Mouse (Mus musculus) olfactory bulb, adult 2 months (tissue): ENCODE measurements around the gene Chrna1. TPM values are rescaled to one million over a fixed set of nuclear protein-coding genes. Genes with fewer than 3 reads are reported as not detected.

Source experiments
- H3K27ac ChIP-seq: fragments of 200-500 bp; 2 replicates; pipeline ENCODE4 v1.5.1; 2012; ENCODE audit warnings: low read depth, low read length; ENCODE audit not compliant: insufficient read depth
- H3K4me1 ChIP-seq: fragments of 200-500 bp; 2 replicates; pipeline ENCODE4 v1.6.1; 2012; ENCODE audit warnings: low read length; ENCODE audit not compliant: control insufficient read depth, insufficient read depth
- H3K4me3 ChIP-seq: fragments of 200-500 bp; 2 replicates; pipeline ENCODE4 v1.5.1; 2012; ENCODE audit warnings: mild to moderate bottlenecking, low read depth, low read length, moderate library complexity; ENCODE audit not compliant: insufficient read depth
- CTCF ChIP-seq: fragments of 200-500 bp; IDR thresholded peaks from 2 replicates; pipeline ENCODE4 v1.5.1; 2012; ENCODE audit warnings: low read depth, mild to moderate bottlenecking, low read length, moderate library complexity; ENCODE audit not compliant: insufficient read depth
- POLR2A ChIP-seq: fragments of 200-500 bp; IDR thresholded peaks from 2 replicates; pipeline ENCODE4 v1.6.1; 2012; ENCODE audit warnings: mild to moderate bottlenecking, low read depth, low read length, moderate library complexity; ENCODE audit not compliant: insufficient read depth
- WGBS: fragments of 180-500 bp; shearing (Covaris S2); methylation state at CpG from one replicate; pipeline ENCODE4 v1.1.7; 2018; 5-methylcytosine and 5-hydroxymethylcytosine counted together
- polyA plus RNA-seq: library from polyadenylated mRNA; stranded (reverse); fragments of >200 nt; gene quantifications from 2 replicates; pipeline ENCODE4 v1.2.4, GENCODE M21; 2012; ENCODE audit warnings: low replicate concordance; ENCODE audit not compliant: missing spikeins, insufficient read depth, insufficient read length

The Chrna1 gene
- polyA plus RNA-seq, 1 experiment, result not detected

DNA sequence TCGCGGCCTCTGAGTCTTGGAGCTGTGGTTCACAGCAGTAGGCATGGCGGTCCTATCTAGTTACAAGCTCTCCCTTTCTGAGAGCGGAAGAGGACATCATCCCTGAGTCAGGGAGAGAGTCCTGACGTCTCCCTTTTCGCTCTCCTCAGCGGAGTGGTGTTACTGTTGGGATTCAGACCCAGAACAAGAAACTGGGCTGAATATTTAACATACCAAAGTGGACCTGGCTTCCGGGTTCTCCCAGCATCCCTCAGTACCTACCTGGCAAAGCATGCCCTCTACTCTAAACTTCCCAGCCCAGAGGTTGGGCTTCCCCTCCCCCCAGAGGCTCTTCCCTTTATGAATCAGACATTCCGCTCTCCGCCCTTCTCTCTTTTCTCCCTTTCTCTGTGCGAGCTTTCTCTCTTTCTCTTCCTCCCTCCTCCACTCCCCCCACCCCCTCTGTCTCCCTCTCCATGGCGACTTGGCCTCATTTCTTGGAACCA, 5.3 kb upstream of the Chrna1 start:
- TF ChIP-seq CTCF (no peak), POLR2A (no peak)
- H3K4me1 ChIP-seq, result peaks cover 18% of the 10 kb centered on the region
- 9% methylated on average over 12 of the region's 12 CpGs for WGBS
- H3K4me3 ChIP-seq, result peak overlapping the region; percentile 38
- peak overlapping the region; percentile 84 for H3K27ac ChIP-seq

DNA sequence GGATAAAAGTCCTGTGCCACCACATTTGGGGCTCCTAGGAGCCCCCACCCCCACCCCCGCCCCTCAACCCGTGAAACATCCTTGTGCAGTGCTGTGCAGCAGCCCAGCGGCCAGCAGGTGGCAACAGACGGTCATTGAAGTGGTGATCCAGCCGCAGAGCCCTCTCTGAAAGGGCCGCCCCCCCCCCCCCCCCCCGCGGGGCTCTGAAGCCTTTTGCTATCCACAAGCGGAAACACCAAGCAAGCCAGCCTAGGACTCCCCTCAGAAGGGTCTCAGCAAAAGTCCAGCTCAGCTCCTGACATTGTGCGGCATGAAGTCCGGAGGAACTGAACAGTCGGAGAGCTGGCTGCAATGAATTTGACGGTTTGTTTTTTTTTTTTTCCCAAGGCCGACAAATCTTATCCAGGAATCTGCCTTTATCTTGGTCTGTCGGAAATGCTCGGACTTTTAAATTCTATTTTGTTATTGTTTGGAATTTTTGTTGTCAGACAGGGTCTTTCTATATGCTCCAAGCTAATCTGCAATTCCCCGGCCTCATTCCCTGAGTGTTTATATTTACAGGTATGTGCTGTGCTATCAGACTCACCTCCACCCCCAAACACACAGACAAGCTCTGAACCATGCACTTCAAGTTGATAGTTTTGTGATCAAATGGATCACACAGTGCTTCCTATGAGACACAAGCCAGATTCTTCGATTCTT, 4.7 kb upstream of the Chrna1 start:
- WGBS, result 2% methylated on average over 18 of the region's 18 CpGs
- TF ChIP-seq CTCF (peak; percentile 71), POLR2A (no peak)
- Histone ChIP-seq H3K27ac (peak overlapping the region; percentile 84), H3K4me1 (peaks cover 17% of the 10 kb centered on the region), H3K4me3 (peak overlapping the region; percentile 51)

DNA sequence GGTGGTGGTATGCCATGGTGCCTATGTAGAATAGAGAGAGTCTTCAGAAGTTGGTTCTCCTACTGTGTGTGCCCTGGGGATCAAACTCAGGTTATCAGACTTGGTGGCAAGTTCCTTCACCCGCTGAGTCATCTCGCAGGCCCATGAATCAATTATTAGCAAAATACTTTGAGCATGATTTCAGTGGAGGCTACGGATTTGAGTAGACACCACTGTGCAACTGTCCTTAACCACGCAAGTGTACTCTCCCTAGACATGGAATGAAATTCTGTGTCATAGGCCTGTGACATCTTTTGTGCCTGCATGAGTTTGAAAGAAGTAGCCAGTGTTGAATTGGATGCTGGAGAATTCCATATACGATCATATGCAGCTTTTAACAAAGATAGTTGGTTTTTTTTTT, 582 bp upstream of the Chrna1 start:
- Histone ChIP-seq H3K4me3 (no peak overlapping the region), H3K4me1 (peaks cover 10% of the 10 kb centered on the region), H3K27ac (no peak overlapping the region)
- WGBS, result 92% methylated on average over 5 of the region's 5 CpGs
- TF ChIP-seq POLR2A (no peak), CTCF (no peak)

DNA sequence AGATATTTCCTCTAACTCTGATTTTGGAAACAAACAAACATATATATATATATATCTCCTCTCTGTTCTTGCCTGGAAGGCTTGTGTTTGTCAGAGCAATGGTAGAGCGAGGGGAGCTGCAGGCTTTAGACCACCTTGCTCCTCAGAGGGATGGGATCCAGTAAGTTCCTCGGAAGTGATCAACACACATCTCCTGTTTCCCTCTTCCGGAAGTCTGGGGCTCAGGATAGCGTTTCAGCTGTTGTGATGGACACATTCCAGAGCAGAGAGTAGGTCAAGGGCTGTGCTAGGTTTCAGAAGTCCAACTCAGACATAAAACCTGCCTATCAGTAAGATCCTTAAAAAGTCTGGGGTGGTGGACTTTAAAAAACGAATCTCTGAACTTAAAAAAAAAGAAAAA, 970 bp downstream of the Chrna1 start:
- TF ChIP-seq CTCF (no peak), POLR2A (no peak)
- WGBS, result 68% methylated on average over 5 of the region's 5 CpGs
- Histone ChIP-seq H3K4me3 (no peak overlapping the region), H3K27ac (no peak overlapping the region), H3K4me1 (0 out of 2 replicates have a peak, but pooled peaks cover 3% of the 10 kb centered on the region)

DNA sequence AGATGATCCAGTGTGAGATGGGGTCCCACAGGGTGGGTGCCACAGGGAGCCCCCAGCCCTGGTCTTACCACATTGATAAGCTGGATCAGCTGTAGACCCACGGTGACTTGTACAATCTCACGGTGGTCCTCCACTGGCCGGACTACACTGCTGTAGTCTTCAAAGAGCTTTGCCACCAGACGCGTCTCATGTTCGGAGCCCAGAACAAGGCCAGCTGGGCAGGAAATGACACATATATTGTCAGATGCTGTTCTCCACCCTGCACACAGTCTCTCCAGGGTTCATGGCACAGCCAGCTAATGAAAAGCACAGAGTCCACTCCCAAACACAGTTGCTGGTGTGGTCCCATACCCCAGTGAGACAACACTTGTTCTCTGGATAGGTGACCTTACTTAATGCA, 5.7 kb downstream of the Chrna1 start:
- TF ChIP-seq POLR2A, result no peak
- no peak for TF ChIP-seq CTCF
- Histone ChIP-seq H3K27ac (no peak overlapping the region), H3K4me1 (no peaks in the 10 kb centered on the region), H3K4me3 (no peak overlapping the region)
- WGBS, result 87% methylated on average over 6 of the region's 6 CpGs

DNA sequence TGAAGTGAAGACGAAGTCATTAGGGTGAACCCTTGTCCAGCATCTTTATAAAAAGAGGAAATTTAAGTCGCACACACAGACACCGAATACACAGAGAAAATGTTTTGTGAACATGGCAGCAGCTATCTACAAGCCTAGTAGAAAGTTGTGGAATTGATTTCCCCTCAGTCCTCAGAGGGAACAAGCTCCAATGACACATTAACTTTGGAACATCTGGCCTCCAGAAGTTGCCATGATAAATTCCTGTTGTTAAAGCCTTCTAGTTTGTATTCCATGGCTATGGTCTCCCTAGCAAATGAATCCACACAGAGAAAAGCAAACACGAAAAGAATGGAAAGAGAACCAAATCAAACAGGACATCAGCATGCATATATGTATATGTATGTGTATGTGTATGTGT, 6.6 kb downstream of the Chrna1 start:
- WGBS, result 92% methylated on average over 4 of the region's 4 CpGs
- no peaks in the 10 kb centered on the region for H3K4me1 ChIP-seq
- H3K4me3 ChIP-seq, result no peak overlapping the region
- TF ChIP-seq CTCF (no peak), POLR2A (no peak)
- no peak overlapping the region for H3K27ac ChIP-seq

DNA sequence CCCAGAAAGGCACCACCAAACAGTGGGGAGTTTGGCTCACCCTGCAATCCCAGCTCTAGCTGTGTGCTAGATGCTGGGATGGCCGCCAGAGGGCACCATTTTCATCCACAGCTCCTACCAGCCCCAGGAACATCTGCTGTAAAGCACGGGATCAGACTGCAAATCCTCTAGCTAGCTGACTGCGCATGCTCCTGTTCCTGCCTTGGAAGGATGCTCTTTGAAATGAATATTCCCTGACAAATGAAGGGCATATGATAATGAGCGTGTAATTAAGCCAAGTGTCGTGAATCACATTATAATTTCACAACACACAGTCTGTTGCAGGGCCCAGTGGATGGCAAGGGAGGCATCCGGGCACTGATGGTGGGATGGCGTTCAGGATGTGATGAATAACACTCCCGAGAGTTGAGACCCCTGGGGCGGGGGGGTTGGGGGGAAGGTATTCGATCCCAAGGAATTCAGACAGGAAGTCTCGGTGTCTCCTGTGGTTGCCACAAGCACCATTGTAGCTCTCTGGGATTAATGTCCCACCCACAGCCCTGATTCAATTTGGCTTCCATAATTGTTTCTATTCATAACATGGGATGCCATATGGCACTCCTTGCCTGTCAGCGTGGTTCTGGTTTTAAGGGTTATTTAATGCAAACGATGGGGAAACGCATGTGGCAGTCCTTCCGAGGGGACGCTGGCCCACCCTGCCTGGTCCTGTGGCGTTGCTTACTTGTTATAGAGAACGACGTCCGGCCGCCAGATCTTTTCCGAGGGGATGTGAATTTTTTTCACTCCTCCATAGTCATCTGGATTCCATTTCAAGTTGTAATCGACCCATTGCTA, 7.4 kb downstream of the Chrna1 start:
- no peaks in the 10 kb centered on the region for H3K4me1 ChIP-seq
- H3K4me3 ChIP-seq, result peak overlapping the region; percentile 35
- 26% methylated on average over 23 of the region's 23 CpGs for WGBS
- no peak overlapping the region for H3K27ac ChIP-seq
- no peak for TF ChIP-seq POLR2A
- peak; percentile 74; the same call in 1 of the 2 replicates for TF ChIP-seq CTCF

DNA sequence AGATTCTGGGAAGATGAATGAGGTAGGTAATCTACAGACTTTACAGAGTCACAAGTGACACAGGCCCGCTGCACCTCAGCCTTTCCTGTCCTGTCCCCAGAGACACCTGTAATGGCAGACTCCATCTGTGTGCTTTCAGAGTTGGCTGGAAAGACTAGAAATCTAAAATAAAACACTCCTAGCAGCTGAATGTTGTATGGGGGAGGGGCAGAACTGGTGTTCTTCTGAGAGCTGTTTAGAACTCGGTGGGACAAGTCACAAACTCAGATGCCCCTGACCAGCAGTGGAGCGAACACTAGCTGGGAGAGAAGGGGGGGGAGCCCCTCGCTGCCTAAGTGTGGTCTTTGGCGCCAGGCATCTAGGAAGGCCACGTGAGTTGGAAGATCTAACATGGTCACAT, 8.2 kb downstream of the Chrna1 start:
- Histone ChIP-seq H3K27ac (no peak overlapping the region), H3K4me1 (no peaks in the 10 kb centered on the region), H3K4me3 (no peak overlapping the region)
- no peak for TF ChIP-seq CTCF
- TF ChIP-seq POLR2A, result no peak
- 70% methylated on average over 6 of the region's 6 CpGs for WGBS

DNA sequence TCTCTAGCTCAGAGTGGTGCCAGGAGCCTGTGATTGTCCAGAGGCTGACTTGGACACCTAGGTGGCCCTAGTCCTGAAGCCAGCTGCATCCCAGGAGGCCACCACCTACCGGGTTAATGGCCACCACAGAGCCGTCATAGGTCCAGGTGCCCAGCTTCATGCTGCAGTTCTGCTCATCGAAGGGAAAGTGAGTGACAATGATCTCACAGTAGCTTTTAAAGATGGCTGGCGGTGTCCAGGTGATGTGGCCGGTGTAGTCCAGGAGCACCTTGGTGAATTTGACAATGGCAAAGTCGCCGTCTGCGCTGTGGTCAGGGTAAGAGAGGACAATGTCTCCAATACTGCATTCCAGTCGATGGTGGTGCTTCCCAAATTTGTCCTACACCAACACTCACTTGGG, 8.8 kb downstream of the Chrna1 start:
- Histone ChIP-seq H3K4me3 (no peak overlapping the region), H3K27ac (no peak overlapping the region), H3K4me1 (peaks cover 3% of the 10 kb centered on the region; the same call in 1 of the 2 replicates)
- no peak for TF ChIP-seq POLR2A
- TF ChIP-seq CTCF, result no peak
- 95% methylated on average over 9 of the region's 9 CpGs for WGBS
